Mouse (Mus musculus) CH12.LX (cell line): Measurements from ENCODE around the gene Dhx40. TPM values are rescaled to one million over a fixed set of nuclear protein-coding genes. Genes with fewer than 3 reads are reported as not detected.

Experiments used
- DNase-seq: peaks from one replicate; pipeline ENCODE4 v3.0.0-alpha.2; 2013; ENCODE audit errors: extremely low read depth
- H3K27ac ChIP-seq: 2 replicates; pipeline ENCODE4 v1.5.1; 2012; ENCODE audit warnings: low read depth, mild to moderate bottlenecking, control low read depth, moderate library complexity; ENCODE audit not compliant: insufficient read depth
- H3K27me3 ChIP-seq: replicated peaks from 2 replicates; pipeline ENCODE3; 2012; ENCODE audit warnings: inconsistent platforms
- H3K36me3 ChIP-seq, 2 experiments: replicated peaks in 1 of 2; 2 replicates each; pipeline versions ENCODE3 to v1.6.1; 2012; ENCODE audit warnings: inconsistent platforms in 1 of 2, low read length in 1 of 2, mild to moderate bottlenecking in 1 of 2, mixed read lengths in 1 of 2, moderate library complexity in 1 of 2; ENCODE audit not compliant: control insufficient read depth in 1 of 2, insufficient read depth in 1 of 2
- H3K4me1 ChIP-seq, 2 experiments: 2 replicates each; pipeline ENCODE4 v1.6.1; 2012; ENCODE audit warnings: inconsistent platforms in 1 of 2, moderate library complexity in 1 of 2; ENCODE audit not compliant: insufficient read depth in 2 of 2, control insufficient read depth in 1 of 2
- H3K4me2 ChIP-seq: 2 replicates; pipeline ENCODE4 v1.6.1; 2012; ENCODE audit warnings: low read depth, mild to moderate bottlenecking, control low read depth; ENCODE audit not compliant: poor library complexity, insufficient read depth, severe bottlenecking
- H3K4me3 ChIP-seq, 3 experiments: fragments of 150-350 bp in 1 of 3; sonication (generic) in 1 of 3; replicated peaks in 1 of 3; 2 replicates each; pipeline versions ENCODE3 to v1.5.1; 2011 to 2012; ENCODE audit warnings: low read depth in 2 of 3, low read length in 2 of 3, mild to moderate bottlenecking in 2 of 3, moderate library complexity in 2 of 3, control low read depth in 1 of 3, improper control_type of control experiment in 1 of 3, inconsistent platforms in 1 of 3, mixed read lengths in 1 of 3; ENCODE audit not compliant: poor library complexity in 1 of 3
- H3K79me2 ChIP-seq: replicated peaks from 2 replicates; pipeline ENCODE4 v1.6.1; 2012; ENCODE audit warnings: mild to moderate bottlenecking, moderate library complexity; ENCODE audit not compliant: control insufficient read depth, poor library complexity, insufficient read depth, severe bottlenecking; ENCODE audit errors: extremely low read depth
- H3K9ac ChIP-seq: 2 replicates; pipeline ENCODE4 v1.6.1; 2012; ENCODE audit warnings: low read depth, mild to moderate bottlenecking, control low read depth, moderate library complexity; ENCODE audit not compliant: insufficient read depth
- H3K9me3 ChIP-seq: replicated peaks from 2 replicates; pipeline ENCODE3; 2012; ENCODE audit warnings: low read length, inconsistent platforms, mixed read lengths
- BHLHE40 ChIP-seq: IDR thresholded peaks from 2 replicates; pipeline ENCODE4 v1.6.1; 2011; ENCODE audit warnings: mild to moderate bottlenecking, low read depth, low read length, improper control_type of control experiment
- CHD1 ChIP-seq: IDR thresholded peaks from 2 replicates; pipeline ENCODE4 v1.6.1; 2012; ENCODE audit warnings: low read depth, low read length, improper control_type of control experiment, inconsistent platforms
- CHD2 ChIP-seq: IDR thresholded peaks from 2 replicates; pipeline ENCODE4 v1.6.1; 2011; ENCODE audit warnings: low read length, improper control_type of control experiment
- ELF1 ChIP-seq: IDR thresholded peaks from 2 replicates; pipeline ENCODE4 v1.6.1; 2014; ENCODE audit warnings: low read depth, mild to moderate bottlenecking, inconsistent platforms, low read length, improper control_type of control experiment
- ETS1 ChIP-seq: conservative IDR thresholded peaks from 2 replicates; pipeline ENCODE4 v1.6.1; 2012; ENCODE audit warnings: low read depth, mild to moderate bottlenecking, inconsistent platforms, low read length, improper control_type of control experiment, moderate library complexity
- HCFC1 ChIP-seq: IDR thresholded peaks from 2 replicates; pipeline ENCODE4 v1.6.1; 2012; ENCODE audit warnings: low read depth, mild to moderate bottlenecking, inconsistent platforms, low read length, improper control_type of control experiment
- IRF4 ChIP-seq: IDR thresholded peaks from 2 replicates; pipeline ENCODE4 v1.6.1; 2014; ENCODE audit warnings: low read depth, mild to moderate bottlenecking, inconsistent platforms, low read length, improper control_type of control experiment
- JUN ChIP-seq: IDR thresholded peaks from 2 replicates; pipeline ENCODE4 v1.6.1; 2011; ENCODE audit warnings: low read depth, mild to moderate bottlenecking, low read length, improper control_type of control experiment, moderate library complexity; ENCODE audit not compliant: insufficient read depth
- KAT2A ChIP-seq: IDR thresholded peaks from 2 replicates; pipeline ENCODE4 v1.6.1; 2012; ENCODE audit warnings: low read length, improper control_type of control experiment, inconsistent platforms; ENCODE audit not compliant: insufficient replicate concordance
- MAFK ChIP-seq: IDR thresholded peaks from 2 replicates; pipeline ENCODE4 v1.6.1; 2011; ENCODE audit warnings: low read length, improper control_type of control experiment; ENCODE audit not compliant: insufficient replicate concordance
- MAZ ChIP-seq: IDR thresholded peaks from 2 replicates; pipeline ENCODE4 v1.6.1; 2012; ENCODE audit warnings: low read depth, mild to moderate bottlenecking, inconsistent platforms, low read length, improper control_type of control experiment, moderate library complexity
- MYC ChIP-seq: IDR thresholded peaks from 2 replicates; pipeline ENCODE4 v1.6.1; 2011; ENCODE audit warnings: low read depth, mild to moderate bottlenecking, improper control_type of control experiment, low read length
- NELFE ChIP-seq: IDR thresholded peaks from 2 replicates; pipeline ENCODE4 v1.6.1; 2011; ENCODE audit warnings: low read depth, low read length, improper control_type of control experiment
- PAX5 ChIP-seq: IDR thresholded peaks from 2 replicates; pipeline ENCODE4 v1.6.1; 2012; ENCODE audit warnings: low read length, inconsistent platforms, mixed read lengths
- POLR2AphosphoS2 ChIP-seq: IDR thresholded peaks from 2 replicates; pipeline ENCODE4 v1.6.1; 2011; ENCODE audit warnings: low read depth, low read length, improper control_type of control experiment
- RAD21 ChIP-seq: IDR thresholded peaks from 2 replicates; pipeline ENCODE4 v1.6.1; 2011; ENCODE audit warnings: low read depth, mild to moderate bottlenecking, low read length, improper control_type of control experiment, moderate library complexity
- RCOR1 ChIP-seq: conservative IDR thresholded peaks from 2 replicates; pipeline ENCODE4 v1.6.1; 2012; ENCODE audit warnings: low read depth, mild to moderate bottlenecking, inconsistent platforms, low read length, improper control_type of control experiment
- SMC3 ChIP-seq: IDR thresholded peaks from 2 replicates; pipeline ENCODE4 v1.6.1; 2011; ENCODE audit warnings: low read depth, low read length, improper control_type of control experiment
- USF2 ChIP-seq: conservative IDR thresholded peaks from 2 replicates; pipeline ENCODE4 v1.6.1; 2011; ENCODE audit warnings: low read depth, low read length, improper control_type of control experiment
- ZKSCAN1 ChIP-seq: IDR thresholded peaks from 2 replicates; pipeline ENCODE4 v1.6.1; 2012; ENCODE audit warnings: low read depth, inconsistent platforms, low read length, improper control_type of control experiment, borderline replicate concordance
- ZMIZ1 ChIP-seq: IDR thresholded peaks from 2 replicates; pipeline ENCODE4 v1.6.1; 2012; ENCODE audit warnings: low read depth, mild to moderate bottlenecking, inconsistent platforms, low read length, improper control_type of control experiment
- dilution Hi-C: fragments of 300-500 bp; cut with MboI; formaldehyde crosslinking; loops from 2 replicates; pipeline ENCODE4 v1.14.3; 2020; ENCODE audit warnings: low sequenced_read_pairs; ENCODE audit not compliant: extremely low pct_unique_long_range_greater_than_20kb, extremely low pct_ligation_motif_present
- in situ Hi-C: fragments of 300-500 bp; cut with MboI; formaldehyde crosslinking; loops from 3 replicates; pipeline ENCODE4 v1.14.3; 2019; ENCODE audit warnings: low sequenced_read_pairs, low pct_ligation_motif_present, low pct_unique_long_range_greater_than_20kb, mixed read lengths
- polyA plus RNA-seq: library from polyadenylated mRNA; unstranded; fragments of >175 nt; gene quantifications from 2 replicates; pipeline ENCODE4 v1.2.1, GENCODE M21; 2012; ENCODE audit warnings: low read depth; ENCODE audit not compliant: insufficient read length
- total RNA-seq, 2 experiments: library from RNA; depleted of rRNA; stranded (reverse); fragments of 300-350 nt in 1 of 2; fragments of >200 nt in 1 of 2; gene quantifications; 2 replicates each; pipeline ENCODE4 v1.2.3; 2012 to 2014

Gene Dhx40
- total and polyA plus RNA-seq, 3 experiments = 12.6 to 20.3 (median 15.5) TPM

GRCm38 (mm10) chr11:86841261-86841660, 33.7 kb upstream of the Dhx40 start:
- in situ Hi-C loops (loop anchor here (25.0 kb wide), 1 partner anchor 279 kb away; no protein-coding TSS in a partner anchor), dilution Hi-C loops (no loop called here)
- Histone ChIP-seq H3K36me3 (no peaks in the 10 kb centered on the region), H3K27me3 (no peaks in the 10 kb centered on the region), H3K79me2 (no peaks in the 10 kb centered on the region), H3K9ac (0 out of 2 replicates have a peak overlapping the region, but pooled peaks have one; percentile 20), H3K27ac (no peak overlapping the region), H3K9me3 (no peaks in the 10 kb centered on the region), H3K4me1 (peaks cover 0 to 33% of the 10 kb centered on the region in 2 experiments; a peak in 2 of 4 replicates), H3K4me2 (0 out of 2 replicates have a peak overlapping the region, but pooled peaks have one; percentile 17), H3K4me3 (no peak overlapping the region)
- TF ChIP-seq RCOR1 (no peak), MYC (0 out of 2 replicates have a peak, but pooled peaks have one; percentile 9)
- DNase-seq = peak; percentile 48

GRCm38 (mm10) chr11:86840511-86841154, 33.1 kb upstream of the Dhx40 start:
- Histone ChIP-seq H3K27me3 (no peaks in the 10 kb centered on the region), H3K9ac (no peak overlapping the region), H3K4me1 (peaks cover 0 to 35% of the 10 kb centered on the region in 2 experiments; a peak in 2 of 4 replicates), H3K9me3 (no peaks in the 10 kb centered on the region), H3K27ac (no peak overlapping the region), H3K4me2 (no peak overlapping the region), H3K4me3 (no peak overlapping the region), H3K79me2 (no peaks in the 10 kb centered on the region), H3K36me3 (no peaks in the 10 kb centered on the region)
- no peak for TF ChIP-seq CHD1
- no peak for TF ChIP-seq CHD2
- no peak for TF ChIP-seq MAZ
- no peak for TF ChIP-seq HCFC1
- no peak for TF ChIP-seq IRF4
- no peak for TF ChIP-seq PAX5
- no peak for TF ChIP-seq MAFK
- TF ChIP-seq NELFE = no peak
- TF ChIP-seq SMC3 = no peak
- no peak for TF ChIP-seq MYC
- TF ChIP-seq USF2 = no peak
- TF ChIP-seq POLR2AphosphoS2 = no peak
- TF ChIP-seq ZMIZ1 = no peak
- TF ChIP-seq KAT2A = no peak
- no peak for TF ChIP-seq ETS1
- no peak for TF ChIP-seq ZKSCAN1
- TF ChIP-seq JUN = no peak
- no peak for TF ChIP-seq ELF1
- TF ChIP-seq RAD21 = no peak
- no peak for TF ChIP-seq BHLHE40
- no peak for DNase-seq
- in situ Hi-C loops = loop anchor here (25.0 kb wide), 1 partner anchor 278 kb away; no protein-coding TSS in a partner anchor
- dilution Hi-C loops = no loop called here
